Mouse (Mus musculus): ENCODE measurements around the gene Foxd2. TPM values are rescaled to one million over a fixed set of nuclear protein-coding genes. Genes with fewer than 3 reads are reported as not detected.

The Foxd2 gene
- total RNA-seq, 1 experiment from 2014 or later, result 1.9 TPM

Other genes starting within 250 kb of the Foxd2 start
- gene Gm12830, start 87.2 kb downstream of the Foxd2 start, total RNA-seq (2021), result not detected in 2 replicates
- gene Foxe3, start 17.1 kb upstream of the Foxd2 start, total RNA-seq (2021), result not detected in 2 replicates
- 103 and 104 TPM in 2 replicates for gene Cmpk1, start 78.4 kb upstream of the Foxd2 start, total RNA-seq (2021)
- gene Stil, start 91.3 kb upstream of the Foxd2 start, total RNA-seq (2021), result 1.9 and 2.3 TPM in 2 replicates
- 5.2 and 7.3 TPM in 2 replicates for gene Tal1, start 147.6 kb upstream of the Foxd2 start, total RNA-seq (2021)
- gene Pdzk1ip1, start 179.8 kb upstream of the Foxd2 start, total RNA-seq (2021), result 0.53 and 2.4 TPM in 2 replicates
- gene Cyp4x1, start 225.4 kb upstream of the Foxd2 start, total RNA-seq (2021), result 0.26 TPM in 1 of 2 replicates, not detected in the other

All from adrenal gland, postnatal 14 days (tissue).